Mouse (Mus musculus): ENCODE data around the gene Tmem150b. TPM values are rescaled to one million over a fixed set of nuclear protein-coding genes. Genes with fewer than 3 reads are reported as not detected.
A peak's percentile ranks its signal among the peaks of the same experiment; 100 is the strongest.

Tmem150b gene
- polyA plus RNA-seq, 1 experiment from 2014 or later = 0.32 TPM

DNA sequence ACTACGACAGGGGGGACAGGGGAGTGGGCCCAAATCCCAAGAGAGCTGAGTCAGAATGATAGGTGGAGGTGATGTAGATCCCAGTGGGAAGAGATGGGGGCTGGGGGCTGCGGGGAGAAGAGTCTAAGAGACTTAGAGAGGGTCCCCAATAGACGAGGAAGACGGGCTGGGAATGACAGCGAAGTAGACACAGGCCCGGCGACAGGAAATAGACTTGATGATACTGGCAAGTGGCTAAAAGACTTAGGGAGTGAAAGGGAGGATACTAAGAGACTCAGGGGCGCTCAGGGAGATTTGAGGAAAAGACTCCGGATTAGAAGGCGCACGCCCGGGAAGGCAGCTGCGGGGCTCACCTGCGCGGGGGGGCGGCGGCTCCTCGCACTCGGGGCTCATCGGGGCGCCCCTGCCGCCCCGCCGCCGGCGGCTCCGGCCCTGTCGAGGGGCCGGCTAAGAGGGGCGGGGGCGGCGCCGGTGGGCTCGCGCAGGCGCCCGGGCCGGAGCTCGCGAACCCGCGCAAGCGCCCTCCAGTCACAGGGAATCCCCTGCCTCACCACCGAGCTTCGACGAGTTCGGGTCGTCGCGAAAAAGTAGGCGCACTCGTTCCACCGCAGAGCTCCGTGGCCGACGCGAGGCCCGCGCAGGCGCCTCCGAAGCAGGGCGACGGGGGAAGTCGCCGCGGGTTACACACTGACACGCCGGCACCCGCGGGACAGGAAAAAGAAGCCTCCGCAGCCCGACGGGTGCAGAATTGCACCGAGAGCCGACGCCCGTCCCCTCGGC is 66.7 kb downstream of the Tmem150b start:
- H3K9ac ChIP-seq = peak overlapping the region; percentile 96
- H3K36me3 ChIP-seq = peaks cover 13% of the 10 kb centered on the region
- no peaks in the 10 kb centered on the region for H3K27me3 ChIP-seq
- H3K4me1 ChIP-seq (replicated peaks) = peaks cover 61% of the 10 kb centered on the region
- peak overlapping the region; percentile 97 for H3K27ac ChIP-seq (replicated peaks)
- H3K4me3 ChIP-seq = peak overlapping the region; percentile 90
- H3K9me3 ChIP-seq = no peaks in the 10 kb centered on the region
- WGBS = under 1% methylated on average over 74 of the region's 78 CpGs
- ATAC-seq (ENCODE audit: low read depth) = peak; percentile 83
- H3K4me2 ChIP-seq = peak overlapping the region; percentile 98

DNA sequence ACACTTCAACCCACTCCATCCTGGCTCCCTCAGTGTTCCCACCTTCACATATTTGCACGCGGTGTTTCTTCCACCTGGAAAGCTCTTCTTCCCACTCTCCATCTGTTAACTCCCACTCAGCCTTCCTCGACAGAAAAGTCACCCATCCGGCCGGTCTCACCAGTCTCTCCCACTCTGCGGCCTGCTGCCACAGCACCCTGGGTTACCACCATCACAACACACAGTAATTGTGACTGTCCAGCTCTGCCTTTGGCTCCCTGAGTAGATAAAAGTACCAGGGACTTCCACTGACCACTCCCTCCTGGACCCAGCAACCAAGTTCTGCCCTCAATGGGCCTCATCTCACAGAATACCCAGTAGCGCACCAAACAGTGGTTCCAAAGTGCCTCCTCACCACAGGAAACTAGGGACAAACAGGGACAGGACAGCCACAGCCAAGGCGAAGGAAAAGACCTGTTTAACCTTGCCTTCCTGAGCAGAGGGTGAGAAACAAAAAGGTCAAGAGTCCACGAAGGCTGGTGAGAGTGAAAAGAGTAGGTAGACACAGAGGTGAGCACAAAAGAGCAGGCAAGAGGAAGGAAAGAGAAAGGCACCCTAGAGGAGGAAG is 67.4 kb downstream of the Tmem150b start:
- ATAC-seq (ENCODE audit: low read depth) = no peak
- Histone ChIP-seq H3K4me3 (peak overlapping the region; percentile 90), H3K9me3 (no peaks in the 10 kb centered on the region), H3K4me2 (peak overlapping the region; percentile 98), H3K36me3 (0 out of 2 replicates have a peak, but pooled peaks cover 16% of the 10 kb centered on the region), H3K9ac (peak overlapping the region; percentile 96), H3K4me1 (replicated peaks) (peaks cover 67% of the 10 kb centered on the region), H3K27me3 (no peaks in the 10 kb centered on the region), H3K27ac (replicated peaks) (peak overlapping the region; percentile 97)
- WGBS = 55% methylated on average over 9 of the region's 9 CpGs

Other genes starting within 250 kb of the Tmem150b start
- gene Ppp1r12c, start 223.6 kb downstream of the Tmem150b start, polyA plus RNA-seq (2015; fragmentation: Nextera tagmentation; extraction: Ambion mirVana) = 46.0 and 48.4 TPM in 2 replicates
- 12.7 and 42.9 TPM in 2 replicates for gene Tnnt1, start 208.9 kb downstream of the Tmem150b start, polyA plus RNA-seq (2015; fragmentation: Nextera tagmentation; extraction: Ambion mirVana)
- gene Tnni3, start 201.0 kb downstream of the Tmem150b start, polyA plus RNA-seq (2015; fragmentation: Nextera tagmentation; extraction: Ambion mirVana) = 1.8 and 3.6 TPM in 2 replicates
- 1.1 and 1.2 TPM in 2 replicates for gene Dnaaf3, start 192.8 kb downstream of the Tmem150b start, polyA plus RNA-seq (2015; fragmentation: Nextera tagmentation; extraction: Ambion mirVana)
- 53.6 and 60.5 TPM in 2 replicates for gene Syt5, start 177.7 kb downstream of the Tmem150b start, polyA plus RNA-seq (2015; fragmentation: Nextera tagmentation; extraction: Ambion mirVana)
- gene Ptprh, start 121.2 kb downstream of the Tmem150b start, polyA plus RNA-seq (2015; fragmentation: Nextera tagmentation; extraction: Ambion mirVana) = 0.26 and 0.31 TPM in 2 replicates
- 2.4 and 3.5 TPM in 2 replicates for gene Tmem86b, start 93.8 kb downstream of the Tmem150b start, polyA plus RNA-seq (2015; fragmentation: Nextera tagmentation; extraction: Ambion mirVana)
- gene Ppp6r1, start 66.2 kb downstream of the Tmem150b start, polyA plus RNA-seq (2015; fragmentation: Nextera tagmentation; extraction: Ambion mirVana) = 10.3 TPM in 2 replicates
- 121 and 136 TPM in 2 replicates for gene Hspbp1, start 40.2 kb downstream of the Tmem150b start, polyA plus RNA-seq (2015; fragmentation: Nextera tagmentation; extraction: Ambion mirVana)
- 5.9 and 6.2 TPM in 2 replicates for gene Brsk1, start 34.6 kb downstream of the Tmem150b start, polyA plus RNA-seq (2015; fragmentation: Nextera tagmentation; extraction: Ambion mirVana)
- gene Kmt5c, start 14.9 kb upstream of the Tmem150b start, polyA plus RNA-seq (2015; fragmentation: Nextera tagmentation; extraction: Ambion mirVana) = 84.0 and 84.7 TPM in 2 replicates
- gene Cox6b2, start 27.8 kb upstream of the Tmem150b start, polyA plus RNA-seq (2015; fragmentation: Nextera tagmentation; extraction: Ambion mirVana) = 18.9 and 19.0 TPM in 2 replicates
- not detected in 2 replicates for gene Fam71e2, start 46.1 kb upstream of the Tmem150b start, polyA plus RNA-seq (2015; fragmentation: Nextera tagmentation; extraction: Ambion mirVana)
- gene Il11, start 57.6 kb upstream of the Tmem150b start, polyA plus RNA-seq (2015; fragmentation: Nextera tagmentation; extraction: Ambion mirVana) = 0.46 and 0.91 TPM in 2 replicates
- not detected in 2 replicates for gene Tmem190, start 57.7 kb upstream of the Tmem150b start, polyA plus RNA-seq (2015; fragmentation: Nextera tagmentation; extraction: Ambion mirVana)
- 2.9 and 3.8 TPM in 2 replicates for gene Tmem238, start 64.4 kb upstream of the Tmem150b start, polyA plus RNA-seq (2015; fragmentation: Nextera tagmentation; extraction: Ambion mirVana)
- gene Rpl28, start 67.6 kb upstream of the Tmem150b start, polyA plus RNA-seq (2015; fragmentation: Nextera tagmentation; extraction: Ambion mirVana) = 194 and 230 TPM in 2 replicates
- 266 and 276 TPM in 2 replicates for gene Ube2s, start 87.3 kb upstream of the Tmem150b start, polyA plus RNA-seq (2015; fragmentation: Nextera tagmentation; extraction: Ambion mirVana)
- gene Shisa7, start 119.4 kb upstream of the Tmem150b start, polyA plus RNA-seq (2015; fragmentation: Nextera tagmentation; extraction: Ambion mirVana) = 8.7 and 9.7 TPM in 2 replicates
- gene Isoc2b, start 145.0 kb upstream of the Tmem150b start, polyA plus RNA-seq (2015; fragmentation: Nextera tagmentation; extraction: Ambion mirVana) = 4.5 and 4.8 TPM in 2 replicates
- gene Isoc2a, start 151.9 kb upstream of the Tmem150b start, polyA plus RNA-seq (2015; fragmentation: Nextera tagmentation; extraction: Ambion mirVana) = 0.51 and 0.91 TPM in 2 replicates
- 0.35 and 0.47 TPM in 2 replicates for gene Gm36210, start 181.3 kb upstream of the Tmem150b start, polyA plus RNA-seq (2015; fragmentation: Nextera tagmentation; extraction: Ambion mirVana)
- gene Zfp628, start 190.0 kb upstream of the Tmem150b start, polyA plus RNA-seq (2015; fragmentation: Nextera tagmentation; extraction: Ambion mirVana) = 4.6 and 4.8 TPM in 2 replicates
- gene Nat14, start 196.8 kb upstream of the Tmem150b start, polyA plus RNA-seq (2015; fragmentation: Nextera tagmentation; extraction: Ambion mirVana) = 21.5 and 23.2 TPM in 2 replicates
- gene Ssc5d, start 200.5 kb upstream of the Tmem150b start, polyA plus RNA-seq (2015; fragmentation: Nextera tagmentation; extraction: Ambion mirVana) = 2.4 and 2.7 TPM in 2 replicates
- gene Sbk2, start 239.2 kb upstream of the Tmem150b start, polyA plus RNA-seq (2015; fragmentation: Nextera tagmentation; extraction: Ambion mirVana) = not detected in 2 replicates
- 0.14 and 0.18 TPM in 2 replicates for gene Sbk3, start 245.9 kb upstream of the Tmem150b start, polyA plus RNA-seq (2015; fragmentation: Nextera tagmentation; extraction: Ambion mirVana)